Mouse (Mus musculus): ENCODE results near the gene Dbil5. TPM values are rescaled to one million over a fixed set of nuclear protein-coding genes. Genes with fewer than 3 reads are reported as not detected.

The Dbil5 gene
- polyA plus RNA-seq, 2 experiments: 0.36 to 1.1 TPM

DNA sequence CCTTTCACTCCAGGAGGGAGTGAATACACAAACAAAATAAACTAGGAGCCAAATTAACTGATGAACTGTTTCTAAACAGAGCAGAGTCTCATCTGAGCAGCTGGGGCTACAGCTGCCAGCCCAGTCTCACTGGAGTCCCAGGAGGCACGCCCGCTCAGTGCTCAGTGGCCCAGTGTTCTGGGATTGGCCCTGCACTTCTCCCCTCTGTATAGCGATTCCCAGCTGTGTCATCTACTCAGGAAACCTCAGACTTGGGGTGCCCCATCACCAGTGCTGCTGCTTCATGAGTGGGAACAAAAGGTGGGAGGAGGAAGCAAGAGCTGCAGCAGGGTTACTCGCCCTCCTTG lies 36.5 kb downstream of the Dbil5 start:
- Histone ChIP-seq H3K27ac (no peak overlapping the region), H3K9me3 (ENCODE audit: control insufficient read depth, low read length) (no peaks in the 10 kb centered on the region), H3K4me3 (ENCODE audit: insufficient read depth in 1 of 2, low read depth in 2 of 2, low read length in 2 of 2) (no peak overlapping the region), H3K9ac (replicated peaks) (no peak overlapping the region), H3K4me2 (ENCODE audit: low read depth) (no peak overlapping the region), H3K4me1 (replicated peaks; ENCODE audit: control insufficient read depth in 2 of 2, insufficient read depth in 2 of 2, low read length in 1 of 2) (no peaks in the 10 kb centered on the region), H3K36me3 (replicated peaks; ENCODE audit: control insufficient read depth, insufficient read depth, low read depth) (peaks cover 8% of the 10 kb centered on the region), H3K27me3 (ENCODE audit: control insufficient read depth, insufficient read depth, low read length) (no peaks in the 10 kb centered on the region)
- TF ChIP-seq EP300 (IDR thresholded peaks at IDR 0.05; ENCODE audit: low read depth): no peak
- TF ChIP-seq CTCF (IDR thresholded peaks at IDR 0.05; ENCODE audit: low read depth): no peak
- ATAC-seq (ENCODE audit: insufficient read depth) (no peak), DNase-seq (ENCODE audit: low read depth in 3 of 3, low spot score in 3 of 3) (no peak)
- WGBS (ENCODE audit: insufficient replicate concordance): 76% methylated on average over 4 of the region's 4 CpGs

- TF ChIP-seq CTCF (IDR thresholded peaks at IDR 0.05; ENCODE audit: low read depth) (no peak), EP300 (IDR thresholded peaks at IDR 0.05; ENCODE audit: low read depth) (no peak)
- no peak for ATAC-seq (ENCODE audit: insufficient read depth)
- no peaks in the 10 kb centered on the region for H3K4me1 ChIP-seq (replicated peaks; ENCODE audit: control insufficient read depth in 2 of 2, insufficient read depth in 2 of 2, low read length in 1 of 2)
- H3K9ac ChIP-seq (replicated peaks): no peak overlapping the region
- peaks cover 3% of the 10 kb centered on the region; the same call in 1 of the 2 replicates for H3K36me3 ChIP-seq (replicated peaks; ENCODE audit: control insufficient read depth, insufficient read depth, low read depth)
- H3K4me3 ChIP-seq (ENCODE audit: insufficient read depth in 1 of 2, low read depth in 2 of 2, low read length in 2 of 2): no peak overlapping the region
- H3K4me2 ChIP-seq (ENCODE audit: low read depth): no peak overlapping the region
- no peak for DNase-seq (ENCODE audit: low read depth in 3 of 3, low spot score in 3 of 3)
- no peaks in the 10 kb centered on the region for H3K27me3 ChIP-seq (ENCODE audit: control insufficient read depth, insufficient read depth, low read length)
- no peak overlapping the region for H3K27ac ChIP-seq
- 66% methylated on average over 4 of the region's 4 CpGs for WGBS (ENCODE audit: insufficient replicate concordance)
- H3K9me3 ChIP-seq (ENCODE audit: control insufficient read depth, low read length): no peaks in the 10 kb centered on the region
Measured at GRCm38 (mm10) chr11:76255431-76256001, 38.1 kb downstream of the Dbil5 start.

DNA sequence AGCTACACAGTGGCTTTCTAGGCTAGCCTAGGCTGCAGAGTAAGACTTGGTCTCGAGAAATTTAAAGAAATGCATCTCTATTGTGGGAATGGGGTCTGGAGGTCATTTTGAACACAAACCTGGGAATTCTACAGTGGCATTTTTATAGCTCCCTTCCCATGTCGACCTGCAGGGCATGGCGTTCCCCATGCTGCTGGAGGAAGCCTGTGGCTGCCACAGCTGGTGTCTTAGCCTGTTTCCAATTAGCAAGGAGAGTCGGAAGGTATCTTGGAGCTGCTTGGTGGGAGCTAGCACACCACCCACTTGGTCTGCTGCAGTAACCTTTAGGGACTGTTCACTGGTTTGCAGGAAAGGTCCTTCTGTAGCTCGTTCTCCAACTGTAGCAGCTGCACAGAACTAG lies 38.7 kb downstream of the Dbil5 start:
- TF ChIP-seq EP300 (IDR thresholded peaks at IDR 0.05; ENCODE audit: low read depth) (no peak), CTCF (IDR thresholded peaks at IDR 0.05; ENCODE audit: low read depth) (no peak)
- Histone ChIP-seq H3K9me3 (ENCODE audit: control insufficient read depth, low read length) (no peaks in the 10 kb centered on the region), H3K27me3 (ENCODE audit: control insufficient read depth, insufficient read depth, low read length) (no peaks in the 10 kb centered on the region), H3K27ac (no peak overlapping the region), H3K4me1 (replicated peaks; ENCODE audit: control insufficient read depth in 2 of 2, insufficient read depth in 2 of 2, low read length in 1 of 2) (no peaks in the 10 kb centered on the region), H3K4me3 (ENCODE audit: insufficient read depth in 1 of 2, low read depth in 2 of 2, low read length in 2 of 2) (no peak overlapping the region), H3K36me3 (replicated peaks; ENCODE audit: control insufficient read depth, insufficient read depth, low read depth) (peaks cover 1% of the 10 kb centered on the region; the same call in 1 of the 2 replicates), H3K9ac (replicated peaks) (no peak overlapping the region), H3K4me2 (ENCODE audit: low read depth) (no peak overlapping the region)
- WGBS (ENCODE audit: insufficient replicate concordance): 51% methylated on average over 5 of the region's 5 CpGs
- DNase-seq (ENCODE audit: low read depth in 3 of 3, low spot score in 3 of 3) (no peak), ATAC-seq (ENCODE audit: insufficient read depth) (no peak)

DNA sequence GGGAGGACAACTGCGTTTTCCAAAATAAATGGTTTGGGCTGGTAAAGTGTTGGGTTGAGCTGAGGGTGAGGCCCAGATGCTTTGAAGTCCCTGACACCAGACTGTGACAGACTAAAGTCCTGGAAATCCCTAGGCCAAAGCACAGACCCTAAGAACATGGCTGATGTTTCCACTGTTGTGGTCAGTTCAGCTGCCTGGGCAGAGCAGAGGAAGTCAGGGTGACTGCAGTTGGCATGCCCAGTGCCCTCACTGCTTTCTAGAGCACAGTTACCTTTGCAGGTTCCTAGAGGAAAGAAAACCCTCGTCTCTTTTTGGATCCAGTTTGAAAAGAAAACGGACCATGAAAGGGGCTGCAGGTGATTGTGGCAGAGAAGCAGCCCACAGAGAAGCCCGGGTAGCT lies 40.0 kb downstream of the Dbil5 start:
- Histone ChIP-seq H3K9ac (replicated peaks) (no peak overlapping the region), H3K27me3 (ENCODE audit: control insufficient read depth, insufficient read depth, low read length) (no peaks in the 10 kb centered on the region), H3K4me3 (ENCODE audit: insufficient read depth in 1 of 2, low read depth in 2 of 2, low read length in 2 of 2) (no peak overlapping the region), H3K36me3 (replicated peaks; ENCODE audit: control insufficient read depth, insufficient read depth, low read depth) (no peaks in the 10 kb centered on the region), H3K4me1 (replicated peaks; ENCODE audit: control insufficient read depth in 2 of 2, insufficient read depth in 2 of 2, low read length in 1 of 2) (no peaks in the 10 kb centered on the region), H3K9me3 (ENCODE audit: control insufficient read depth, low read length) (no peaks in the 10 kb centered on the region), H3K27ac (no peak overlapping the region), H3K4me2 (ENCODE audit: low read depth) (no peak overlapping the region)
- ATAC-seq (ENCODE audit: insufficient read depth) (no peak), DNase-seq (ENCODE audit: low read depth in 3 of 3, low spot score in 3 of 3) (no peak)
- 61% methylated on average over 4 of the region's 4 CpGs for WGBS (ENCODE audit: insufficient replicate concordance)
- TF ChIP-seq CTCF (IDR thresholded peaks at IDR 0.05; ENCODE audit: low read depth) (no peak), EP300 (IDR thresholded peaks at IDR 0.05; ENCODE audit: low read depth) (no peak)

- no peak overlapping the region for H3K4me3 ChIP-seq (ENCODE audit: insufficient read depth in 1 of 2, low read depth in 2 of 2, low read length in 2 of 2)
- no peaks in the 10 kb centered on the region for H3K4me1 ChIP-seq (replicated peaks; ENCODE audit: control insufficient read depth in 2 of 2, insufficient read depth in 2 of 2, low read length in 1 of 2)
- no peaks in the 10 kb centered on the region for H3K36me3 ChIP-seq (replicated peaks; ENCODE audit: control insufficient read depth, insufficient read depth, low read depth)
- no peaks in the 10 kb centered on the region for H3K27me3 ChIP-seq (ENCODE audit: control insufficient read depth, insufficient read depth, low read length)
- no peak for ATAC-seq (ENCODE audit: insufficient read depth)
- H3K9ac ChIP-seq (replicated peaks): no peak overlapping the region
- H3K9me3 ChIP-seq (ENCODE audit: control insufficient read depth, low read length): no peaks in the 10 kb centered on the region
- DNase-seq (ENCODE audit: low read depth in 3 of 3, low spot score in 3 of 3): no peak
- WGBS (ENCODE audit: insufficient replicate concordance): 73% methylated on average over 6 of the region's 6 CpGs
- H3K27ac ChIP-seq: no peak overlapping the region
- no peak overlapping the region for H3K4me2 ChIP-seq (ENCODE audit: low read depth)
- TF ChIP-seq CTCF (IDR thresholded peaks at IDR 0.05; ENCODE audit: low read depth): no peak
- no peak for TF ChIP-seq EP300 (IDR thresholded peaks at IDR 0.05; ENCODE audit: low read depth)
Measured at GRCm38 (mm10) chr11:76258511-76258910, 41.1 kb downstream of the Dbil5 start.
